Mouse (Mus musculus) forebrain, embryonic 15.5 days (tissue): ENCODE data around the gene Selenos. TPM values are rescaled to one million over a fixed set of nuclear protein-coding genes. Genes with fewer than 3 reads are reported as not detected.
A peak's percentile ranks its signal among the peaks of the same experiment; 100 is the strongest.

Experiments
- ATAC-seq: fragments of 200-750 bp; cut with Nextera tagmentation; replicated peaks from 2 replicates; pipeline ENCODE4 v1.8.0; 2017; ENCODE audit warnings: mild to moderate bottlenecking, moderate TSS enrichment, moderate library complexity
- H3K27ac ChIP-seq: fragments of 300-500 bp; sonication (generic); replicated peaks from 2 replicates; pipeline ENCODE4 v1.5.1; 2015; ENCODE audit warnings: mild to moderate bottlenecking, inconsistent platforms
- H3K27me3 ChIP-seq: fragments of 300-500 bp; sonication (generic); 2 replicates; pipeline ENCODE4 v1.6.1; 2015; ENCODE audit warnings: inconsistent platforms
- H3K36me3 ChIP-seq: fragments of 300-500 bp; sonication (generic); 2 replicates; pipeline ENCODE4 v1.6.1; 2015; ENCODE audit warnings: mild to moderate bottlenecking, inconsistent platforms
- H3K4me1 ChIP-seq: fragments of 300-500 bp; sonication (generic); 2 replicates; pipeline ENCODE4 v1.6.1; 2015; ENCODE audit warnings: inconsistent platforms
- H3K4me2 ChIP-seq: fragments of 300-500 bp; sonication (generic); replicated peaks from 2 replicates; pipeline ENCODE4 v1.6.1; 2015; ENCODE audit warnings: mild to moderate bottlenecking, inconsistent platforms
- H3K4me3 ChIP-seq: fragments of 300-500 bp; sonication (generic); 2 replicates; pipeline ENCODE4 v1.5.1; 2015; ENCODE audit warnings: mild to moderate bottlenecking, inconsistent platforms
- H3K9ac ChIP-seq: fragments of 300-500 bp; sonication (generic); replicated peaks from 2 replicates; pipeline ENCODE4 v1.6.1; 2015; ENCODE audit warnings: mild to moderate bottlenecking, inconsistent platforms
- H3K9me3 ChIP-seq: fragments of 300-500 bp; sonication (generic); 2 replicates; pipeline ENCODE4 v1.6.1; 2016; ENCODE audit warnings: inconsistent platforms
- WGBS: fragments of 180-500 bp; shearing (Covaris S2); methylation state at CpG from one replicate; pipeline ENCODE4 v1.1.7; 2015; ENCODE audit warnings: mixed read lengths; 5-methylcytosine and 5-hydroxymethylcytosine counted together
- polyA plus RNA-seq: library from polyadenylated mRNA; unstranded; fragments of >200 nt; fragmentation: Nextera tagmentation; extraction: Ambion mirVana; gene quantifications from 2 replicates; pipeline ENCODE4 v1.2.1, GENCODE M21; 2015

Selenos gene
- polyA plus RNA-seq, 1 experiment from 2014 or later: 81.0 TPM

- no peaks in the 10 kb centered on the region for H3K9me3 ChIP-seq
- no peak for ATAC-seq
- peak overlapping the region; percentile 72 for H3K4me2 ChIP-seq
- H3K36me3 ChIP-seq: no peaks in the 10 kb centered on the region
- peak overlapping the region; percentile 91 for H3K9ac ChIP-seq
- peak overlapping the region; percentile 94 for H3K4me3 ChIP-seq
- H3K27me3 ChIP-seq: no peaks in the 10 kb centered on the region
- WGBS: under 1% methylated on average over 10 of the region's 10 CpGs
- H3K4me1 ChIP-seq: peaks cover 45% of the 10 kb centered on the region
- peak overlapping the region; percentile 97 for H3K27ac ChIP-seq
Measured at GRCm38 (mm10) chr7:66110636-66111112, 31.2 kb downstream of the Selenos start.

GRCm38 (mm10) chr7:66111211-66111610 lies 31.8 kb downstream of the Selenos start:
- H3K9me3 ChIP-seq: no peaks in the 10 kb centered on the region
- no peaks in the 10 kb centered on the region for H3K36me3 ChIP-seq
- WGBS: 54% methylated on average over 10 of the region's 10 CpGs
- H3K4me2 ChIP-seq: peak overlapping the region; percentile 72
- H3K4me1 ChIP-seq: peaks cover 50% of the 10 kb centered on the region
- no peak for ATAC-seq
- peak overlapping the region; percentile 91 for H3K9ac ChIP-seq
- no peaks in the 10 kb centered on the region for H3K27me3 ChIP-seq
- no peak overlapping the region for H3K27ac ChIP-seq
- peak overlapping the region; percentile 94 for H3K4me3 ChIP-seq

GRCm38 (mm10) chr7:66113561-66113960 lies 34.1 kb downstream of the Selenos start:
- no peak overlapping the region for H3K4me2 ChIP-seq
- peaks cover 62% of the 10 kb centered on the region for H3K4me1 ChIP-seq
- H3K27ac ChIP-seq: no peak overlapping the region
- H3K9ac ChIP-seq: no peak overlapping the region
- WGBS: 80% methylated on average over 3 of the region's 3 CpGs
- H3K27me3 ChIP-seq: no peaks in the 10 kb centered on the region
- no peaks in the 10 kb centered on the region for H3K36me3 ChIP-seq
- H3K4me3 ChIP-seq: no peak overlapping the region
- H3K9me3 ChIP-seq: no peaks in the 10 kb centered on the region
- ATAC-seq: no peak

- Histone ChIP-seq H3K36me3 (no peaks in the 10 kb centered on the region), H3K27me3 (no peaks in the 10 kb centered on the region), H3K4me1 (peaks cover 74% of the 10 kb centered on the region), H3K9me3 (no peaks in the 10 kb centered on the region), H3K9ac (no peak overlapping the region), H3K4me2 (no peak overlapping the region), H3K4me3 (no peak overlapping the region), H3K27ac (no peak overlapping the region)
- ATAC-seq: no peak
- WGBS: 82% methylated on average over 11 of the region's 11 CpGs
Measured at GRCm38 (mm10) chr7:66115821-66116343, 36.4 kb downstream of the Selenos start.

- 82% methylated on average over 8 of the region's 8 CpGs for WGBS
- no peak for ATAC-seq
- Histone ChIP-seq H3K9ac (no peak overlapping the region), H3K36me3 (no peaks in the 10 kb centered on the region), H3K9me3 (no peaks in the 10 kb centered on the region), H3K4me1 (peaks cover 74% of the 10 kb centered on the region), H3K27me3 (no peaks in the 10 kb centered on the region), H3K4me3 (no peak overlapping the region), H3K27ac (no peak overlapping the region), H3K4me2 (no peak overlapping the region)
Measured at GRCm38 (mm10) chr7:66116906-66117482, 37.5 kb downstream of the Selenos start.

GRCm38 (mm10) chr7:66118046-66118445 lies 38.6 kb downstream of the Selenos start:
- H3K4me3 ChIP-seq: no peak overlapping the region
- ATAC-seq: no peak
- no peak overlapping the region for H3K4me2 ChIP-seq
- WGBS: 89% methylated on average over 3 of the region's 3 CpGs
- H3K9ac ChIP-seq: no peak overlapping the region
- H3K4me1 ChIP-seq: peaks cover 72% of the 10 kb centered on the region
- H3K36me3 ChIP-seq: no peaks in the 10 kb centered on the region
- H3K27me3 ChIP-seq: no peaks in the 10 kb centered on the region
- H3K9me3 ChIP-seq: no peaks in the 10 kb centered on the region
- no peak overlapping the region for H3K27ac ChIP-seq

GRCm38 (mm10) chr7:66118796-66119195 lies 39.3 kb downstream of the Selenos start:
- Histone ChIP-seq H3K4me1 (peaks cover 65% of the 10 kb centered on the region), H3K4me2 (no peak overlapping the region), H3K27ac (no peak overlapping the region), H3K4me3 (no peak overlapping the region), H3K9ac (no peak overlapping the region), H3K27me3 (no peaks in the 10 kb centered on the region), H3K9me3 (no peaks in the 10 kb centered on the region), H3K36me3 (no peaks in the 10 kb centered on the region)
- no peak for ATAC-seq
- WGBS: 60% methylated on average over 7 of the region's 7 CpGs

- Histone ChIP-seq H3K27ac (peak overlapping the region; percentile 67), H3K4me2 (no peak overlapping the region), H3K4me3 (no peak overlapping the region), H3K36me3 (peaks cover under 1% of the 10 kb centered on the region; the same call in 1 of the 2 replicates), H3K9ac (no peak overlapping the region), H3K4me1 (peaks cover 63% of the 10 kb centered on the region), H3K9me3 (no peaks in the 10 kb centered on the region), H3K27me3 (no peaks in the 10 kb centered on the region)
- 65% methylated on average over 1 of the region's 1 CpGs for WGBS
- ATAC-seq: peak; percentile 7; the same call in 1 of the 2 replicates
Measured at GRCm38 (mm10) chr7:66120139-66120538, 40.7 kb downstream of the Selenos start.

- no peak overlapping the region for H3K4me2 ChIP-seq
- H3K36me3 ChIP-seq: peaks cover 5% of the 10 kb centered on the region; the same call in 1 of the 2 replicates
- H3K4me1 ChIP-seq: peaks cover 58% of the 10 kb centered on the region
- no peak overlapping the region for H3K9ac ChIP-seq
- H3K27me3 ChIP-seq: no peaks in the 10 kb centered on the region
- 0 out of 2 replicates have a peak, but pooled peaks have one; percentile 42 for ATAC-seq
- peak overlapping the region; percentile 67 for H3K27ac ChIP-seq
- H3K4me3 ChIP-seq: no peak overlapping the region
- 54% methylated on average over 7 of the region's 7 CpGs for WGBS
- H3K9me3 ChIP-seq: no peaks in the 10 kb centered on the region
Measured at GRCm38 (mm10) chr7:66120702-66121396, 41.4 kb downstream of the Selenos start.

- Histone ChIP-seq H3K4me3 (no peak overlapping the region), H3K36me3 (peaks cover 7% of the 10 kb centered on the region; the same call in 1 of the 2 replicates), H3K9me3 (no peaks in the 10 kb centered on the region), H3K4me2 (no peak overlapping the region), H3K4me1 (peaks cover 47% of the 10 kb centered on the region), H3K9ac (no peak overlapping the region), H3K27me3 (no peaks in the 10 kb centered on the region), H3K27ac (no peak overlapping the region)
- no peak for ATAC-seq
- WGBS: 77% methylated on average over 11 of the region's 11 CpGs
Measured at GRCm38 (mm10) chr7:66124551-66124968, 45.1 kb downstream of the Selenos start.

- peaks cover 7% of the 10 kb centered on the region for H3K36me3 ChIP-seq
- no peaks in the 10 kb centered on the region for H3K9me3 ChIP-seq
- no peak overlapping the region for H3K27ac ChIP-seq
- peaks cover 39% of the 10 kb centered on the region for H3K4me1 ChIP-seq
- ATAC-seq: no peak
- no peak overlapping the region for H3K4me2 ChIP-seq
- H3K27me3 ChIP-seq: no peaks in the 10 kb centered on the region
- no peak overlapping the region for H3K4me3 ChIP-seq
- 92% methylated on average over 14 of the region's 14 CpGs for WGBS
- no peak overlapping the region for H3K9ac ChIP-seq
Measured at GRCm38 (mm10) chr7:66125368-66125767, 45.9 kb downstream of the Selenos start.

GRCm38 (mm10) chr7:66127951-66128645 lies 48.6 kb downstream of the Selenos start:
- H3K9me3 ChIP-seq: no peaks in the 10 kb centered on the region
- 16% methylated on average over 4 of the region's 4 CpGs for WGBS
- no peaks in the 10 kb centered on the region for H3K27me3 ChIP-seq
- ATAC-seq: peak; percentile 55; the same call in 1 of the 2 replicates
- H3K9ac ChIP-seq: no peak overlapping the region
- H3K36me3 ChIP-seq: peaks cover 17% of the 10 kb centered on the region
- H3K4me2 ChIP-seq: no peak overlapping the region
- peaks cover 19% of the 10 kb centered on the region for H3K4me1 ChIP-seq
- 0 out of 2 replicates have a peak overlapping the region, but pooled peaks have one; percentile 15 for H3K27ac ChIP-seq
- no peak overlapping the region for H3K4me3 ChIP-seq
